Mouse (Mus musculus) retina, adult 2 months (tissue): ENCODE measurements around the gene Phactr3.
A peak's percentile ranks its signal among the peaks of the same experiment; 100 is the strongest.
"Not testable (repeated sequence)": the region's sequence is repeated elsewhere in the genome, so short reads cannot be mapped to it uniquely, and the experiment has no call there.

Experiments used
- DNase-seq: peaks from one replicate; pipeline ENCODE4 v3.0.0-alpha.2; 2012; ENCODE audit warnings: low read depth, low spot score

The Phactr3 gene

DNA sequence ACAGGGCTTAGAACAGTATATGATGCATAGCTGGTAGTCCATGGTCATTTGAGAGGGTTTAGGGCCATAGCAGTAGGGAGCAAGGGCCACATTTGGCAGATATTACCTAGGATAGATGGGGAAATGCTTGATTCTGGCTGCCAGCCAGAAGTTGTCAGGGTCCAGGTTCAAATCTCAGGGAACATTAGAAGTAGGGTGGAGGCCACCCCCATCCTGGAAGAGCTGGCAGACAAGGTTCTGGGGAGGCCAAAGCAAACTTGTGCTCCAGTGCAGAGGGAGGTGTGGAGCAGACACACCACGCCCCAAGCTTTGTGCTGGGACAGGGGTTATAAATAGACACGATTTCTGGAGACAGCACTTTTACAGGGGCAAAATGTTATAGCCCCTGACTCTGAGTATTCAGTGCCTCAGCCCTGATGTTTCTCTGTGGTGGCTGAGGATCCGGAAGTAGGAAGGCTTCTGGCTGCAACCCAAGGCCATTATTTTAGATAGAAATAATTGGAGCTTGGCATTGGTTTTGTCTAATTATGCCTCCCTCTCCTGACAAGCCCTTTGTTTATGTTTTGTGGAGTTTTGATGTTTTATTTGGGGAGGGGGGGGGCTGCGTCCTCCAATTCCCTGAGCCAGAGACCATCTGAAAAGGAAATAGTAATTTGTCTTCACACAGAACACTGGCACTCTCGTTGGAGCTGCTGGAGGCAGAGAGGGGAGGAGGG lies 208.1 kb downstream of the Phactr3 start:
- no peak for DNase-seq

DNA sequence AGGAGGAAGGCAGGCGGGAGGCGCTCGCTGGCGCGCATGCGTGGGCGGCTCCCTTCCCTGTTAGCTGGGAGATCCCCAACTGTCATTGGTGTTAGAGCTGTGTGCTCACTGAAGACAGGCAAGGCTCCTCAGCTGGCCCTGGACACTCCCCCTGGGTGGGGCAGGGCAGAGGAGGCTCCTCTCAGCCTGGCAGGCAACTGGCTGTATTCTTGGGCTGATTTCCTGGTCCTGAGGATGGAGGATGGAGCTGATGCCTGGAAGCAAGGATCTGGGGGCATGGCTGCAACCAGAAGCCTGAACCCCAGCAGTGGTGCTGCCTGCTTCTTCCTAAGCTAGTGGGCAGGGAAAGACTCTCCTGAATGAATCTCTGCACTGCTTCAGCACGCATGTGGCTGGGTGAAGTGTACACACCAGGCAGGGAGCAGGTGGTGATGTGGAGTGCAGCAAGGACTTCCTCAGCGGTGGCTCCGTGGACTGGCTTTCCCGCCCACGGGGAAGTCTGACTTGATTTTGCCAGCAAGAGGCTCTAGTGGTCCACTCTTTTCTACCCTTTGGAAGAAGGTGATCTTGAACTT lies 208.8 kb downstream of the Phactr3 start:
- DNase-seq, result peak; percentile 49

DNA sequence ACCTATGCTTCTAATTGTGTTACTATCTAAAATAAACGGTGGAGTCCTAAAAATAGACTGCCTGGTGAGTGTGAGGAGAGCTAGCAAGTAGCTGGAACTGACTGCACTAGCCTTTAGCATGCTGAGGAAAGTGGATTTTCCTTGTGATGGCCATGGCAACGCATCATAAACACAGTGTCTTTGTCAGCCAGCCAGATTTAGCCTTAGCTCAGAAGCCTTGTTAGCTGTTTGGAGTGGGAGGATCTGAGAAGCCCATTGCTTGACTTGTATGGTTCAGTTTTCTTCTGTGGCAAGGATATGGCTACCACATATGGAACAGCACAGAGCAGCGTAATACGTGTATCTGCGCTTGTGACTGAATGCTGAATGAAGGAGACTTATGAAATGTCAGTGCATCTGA lies 210.8 kb downstream of the Phactr3 start:
- no peak for DNase-seq

DNA sequence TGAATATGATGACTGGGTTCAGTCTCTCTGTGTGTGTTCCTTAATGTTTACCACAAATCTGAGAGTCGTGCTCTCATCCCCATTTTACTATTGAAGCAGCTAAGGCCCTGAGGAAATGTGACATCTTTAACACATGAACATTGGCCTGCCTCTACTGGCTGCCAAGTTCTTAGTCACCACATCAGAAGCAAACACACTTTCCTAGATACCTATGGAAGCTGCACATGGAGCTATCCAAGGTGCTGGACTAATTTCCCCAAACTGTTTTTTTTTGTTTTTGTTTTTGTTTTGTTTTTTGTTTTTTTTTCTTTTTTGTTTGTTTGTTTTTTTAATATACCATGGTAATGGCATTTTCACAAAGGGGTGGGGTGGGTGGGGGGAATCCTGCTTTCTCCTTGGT lies 211.2 kb downstream of the Phactr3 start:
- DNase-seq, result no peak

DNA sequence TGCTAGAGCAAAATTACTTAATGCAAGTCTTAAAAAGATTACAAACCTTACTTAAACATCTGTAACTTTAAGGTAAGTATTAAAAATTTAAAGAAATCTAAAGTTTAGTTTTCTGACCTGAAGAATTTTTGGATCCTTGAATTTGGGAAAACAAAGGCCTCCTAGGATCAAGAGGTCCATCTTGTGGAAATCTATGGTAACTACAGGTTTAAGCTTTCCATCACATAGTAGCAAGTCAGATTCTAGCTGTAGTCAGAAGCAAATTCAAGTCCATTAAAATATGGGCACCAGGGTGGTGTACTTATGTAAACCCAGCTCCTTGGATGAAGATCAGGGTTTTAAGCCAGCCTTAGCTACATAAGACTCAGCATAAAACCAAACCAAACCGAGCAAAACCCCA lies 219.1 kb downstream of the Phactr3 start:
- no peak for DNase-seq

DNA sequence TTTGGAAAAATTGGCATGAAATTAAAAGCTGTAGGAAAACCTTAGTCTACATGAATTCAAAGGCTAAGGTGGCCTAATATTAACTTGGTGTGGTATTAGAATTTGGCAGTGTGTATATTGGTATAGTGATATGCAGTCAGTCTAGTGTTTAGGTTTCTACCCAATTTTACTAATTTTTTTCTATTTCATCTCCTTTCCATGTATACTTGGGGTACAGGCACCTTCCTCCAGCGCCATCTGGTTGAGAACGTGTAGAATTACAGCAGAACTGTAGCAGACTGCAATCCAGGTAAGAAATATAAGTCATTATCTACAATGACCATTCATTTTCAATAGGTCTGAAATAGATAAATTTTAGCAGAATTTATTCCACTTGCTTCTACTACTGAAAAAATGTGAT lies 220.3 kb downstream of the Phactr3 start:
- no peak for DNase-seq

DNA sequence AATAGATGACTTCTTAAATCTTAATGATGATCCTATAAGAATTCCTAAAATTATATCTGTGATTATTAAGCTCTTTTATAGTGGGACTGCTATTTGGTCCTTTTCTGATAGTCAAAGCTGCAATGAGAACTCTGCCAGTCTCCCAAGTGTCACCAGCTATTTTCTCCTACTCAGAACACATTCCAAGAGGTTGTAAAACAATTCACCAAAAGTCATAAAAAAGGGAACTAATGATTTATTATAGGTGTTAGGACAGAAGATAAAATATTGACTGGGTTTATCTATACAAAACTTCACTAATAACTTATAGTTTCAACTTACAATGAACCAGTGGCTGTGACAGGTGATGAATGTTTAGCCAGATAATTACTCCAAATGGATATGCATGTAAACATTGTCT lies 223.3 kb downstream of the Phactr3 start:
- not testable (repeated sequence) for DNase-seq

DNA sequence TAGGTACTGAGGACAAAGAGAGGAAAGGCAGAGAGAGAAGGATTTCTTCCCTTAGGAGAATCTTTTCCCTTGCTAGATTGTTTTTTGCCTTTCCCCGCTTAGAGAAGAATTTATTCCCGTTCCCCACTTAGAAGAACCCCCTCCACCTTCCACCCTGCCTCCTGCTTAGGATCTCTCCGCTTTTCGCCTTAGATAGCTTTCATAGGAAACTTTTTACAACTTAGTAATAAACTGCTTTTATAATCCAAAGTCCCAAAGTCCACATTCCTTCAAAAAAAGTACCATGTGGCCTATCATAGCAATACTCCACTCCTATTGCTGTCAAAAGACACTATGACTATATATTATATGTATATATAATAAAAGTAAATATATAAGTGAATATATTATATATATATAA lies 223.8 kb downstream of the Phactr3 start:
- DNase-seq, result no peak
